Mouse (Mus musculus) cerebellum, postnatal 10 days (tissue): ENCODE data around the gene Nos3.

Experiments
- DNase-seq, 2 experiments: peaks; one replicate each; pipeline ENCODE4 v3.0.0; 2021; ENCODE audit warnings: mixed read lengths in 2 of 2

The Nos3 gene

GRCm38 (mm10) chr5:24346313-24346712 lies 18.3 kb upstream of the Nos3 start:
- DNase-seq, result no peak

GRCm38 (mm10) chr5:24347186-24347875 lies 17.3 kb upstream of the Nos3 start:
- DNase-seq, result no peak

DNA sequence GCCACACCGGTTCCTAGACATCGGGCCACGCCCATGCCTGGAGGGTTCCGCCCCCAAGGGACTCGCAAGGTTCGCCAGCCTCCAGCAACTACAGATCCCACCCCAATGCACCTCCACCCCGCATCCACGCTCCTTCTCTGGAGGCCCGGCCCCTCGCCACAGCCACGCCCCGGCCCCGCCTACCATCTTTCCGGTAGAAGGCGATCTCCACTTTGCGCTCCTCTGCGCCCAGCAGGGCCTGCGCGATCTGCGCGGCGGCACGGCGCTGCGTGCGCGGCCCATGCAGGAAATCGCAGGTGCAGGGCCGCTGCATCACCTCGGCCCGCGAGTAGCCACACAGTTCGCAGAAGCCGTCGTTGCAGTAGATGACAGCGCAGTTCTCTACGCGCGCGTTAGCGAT lies 16.5 kb upstream of the Nos3 start:
- DNase-seq, result peak; percentile 80 to 85

GRCm38 (mm10) chr5:24348546-24348945 lies 16.1 kb upstream of the Nos3 start:
- DNase-seq, result peak; percentile 52 to 58

- DNase-seq, result peak in 1 of 2 experiments; percentile 51
These were observed 14.5 kb upstream of the Nos3 start for GRCm38 (mm10) chr5:24350073-24350472.

DNA sequence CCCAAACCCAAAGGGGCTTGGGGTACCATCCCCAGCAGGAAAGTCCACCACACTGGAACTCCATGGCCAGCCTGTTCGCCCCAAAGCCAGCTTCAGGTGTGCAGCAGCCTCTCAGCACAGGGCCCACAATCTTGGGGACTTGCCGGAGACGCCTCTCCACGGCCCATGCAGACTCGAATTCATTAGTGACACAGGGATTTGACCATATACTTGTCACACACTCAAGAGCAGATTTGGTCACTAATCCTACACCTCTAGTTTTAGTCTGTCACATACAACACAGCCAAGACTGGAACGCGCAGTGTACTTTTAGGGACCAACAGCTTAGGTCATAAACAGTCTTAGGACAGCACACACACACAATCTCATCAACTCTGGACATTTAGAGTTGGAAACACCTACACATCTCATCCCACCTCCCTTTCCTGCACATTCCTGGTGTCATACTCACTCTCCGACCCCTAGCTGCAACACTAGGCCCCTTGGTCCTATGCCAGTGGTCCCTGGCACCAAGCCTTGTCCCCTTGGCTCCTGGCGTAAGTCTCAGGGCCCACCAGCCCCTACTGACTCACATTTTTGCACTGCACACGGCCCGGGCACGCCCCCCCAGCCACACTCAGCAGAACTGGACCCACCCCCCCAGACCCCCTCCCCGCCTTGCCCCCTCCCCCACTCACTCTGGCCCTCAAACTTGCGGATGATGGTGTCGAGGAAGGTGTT lies 13.9 kb upstream of the Nos3 start:
- peak; percentile 65 to 70 for DNase-seq

DNA sequence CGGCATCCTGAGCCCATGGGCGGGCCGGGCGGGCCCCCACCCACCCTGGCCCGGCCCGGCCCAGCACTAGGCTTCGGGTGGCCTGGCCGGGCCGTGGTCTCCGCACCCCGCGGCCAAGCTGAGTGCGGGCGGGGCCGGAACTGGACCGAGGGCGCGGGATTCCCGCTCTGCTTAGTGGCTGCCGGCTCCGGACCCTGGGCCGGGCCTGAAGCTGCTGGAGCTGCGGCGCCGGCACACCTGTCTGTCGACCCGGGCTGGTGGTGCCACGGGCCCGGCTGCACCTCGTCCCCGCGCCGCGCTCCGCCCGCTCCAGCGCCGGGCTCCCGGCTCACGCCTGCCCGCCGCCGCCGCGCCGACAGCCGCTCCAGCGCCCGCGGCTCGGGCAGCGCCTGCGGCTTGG lies 13.3 kb upstream of the Nos3 start, which contains the start of gene Kcnh2:
Kcnh2 (minus strand) TSS at position 327 of the 400 bp plus-strand sequence.
- no peak for DNase-seq

- DNase-seq, result peak; percentile 93 to 96
These were observed 12.9 kb upstream of the Nos3 start for GRCm38 (mm10) chr5:24351701-24352171.

DNA sequence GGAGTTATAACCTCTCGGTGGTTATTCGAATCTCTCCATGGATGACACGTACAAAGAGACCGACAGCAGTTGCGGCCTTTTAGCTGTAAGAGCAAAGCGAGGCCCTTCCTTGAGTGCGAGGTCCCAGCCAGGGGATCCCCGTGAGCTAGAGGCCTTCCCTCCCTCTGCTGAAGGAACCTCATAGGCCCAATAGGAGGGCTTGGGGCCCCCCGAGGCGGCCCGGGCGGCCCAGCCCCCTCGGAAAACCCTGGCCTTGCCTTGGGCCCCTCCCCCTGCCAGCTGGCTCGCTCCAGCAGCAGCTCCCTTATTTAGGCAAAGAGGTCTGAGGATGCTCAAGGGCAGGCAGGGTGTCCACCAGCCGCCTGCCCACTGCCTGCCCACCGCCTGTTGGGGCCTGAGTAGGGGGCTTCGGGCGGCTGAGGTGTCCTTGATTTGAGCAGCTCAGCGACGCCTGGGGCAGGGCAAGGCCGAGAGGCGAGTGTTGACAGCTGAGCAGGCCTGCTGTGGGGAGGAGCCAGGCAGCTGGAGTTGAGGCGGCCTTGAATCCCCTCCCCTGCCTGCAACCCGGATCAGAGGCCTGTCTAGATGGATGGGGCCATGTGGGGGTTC lies 12.3 kb upstream of the Nos3 start:
- DNase-seq, result peak; percentile 59

DNA sequence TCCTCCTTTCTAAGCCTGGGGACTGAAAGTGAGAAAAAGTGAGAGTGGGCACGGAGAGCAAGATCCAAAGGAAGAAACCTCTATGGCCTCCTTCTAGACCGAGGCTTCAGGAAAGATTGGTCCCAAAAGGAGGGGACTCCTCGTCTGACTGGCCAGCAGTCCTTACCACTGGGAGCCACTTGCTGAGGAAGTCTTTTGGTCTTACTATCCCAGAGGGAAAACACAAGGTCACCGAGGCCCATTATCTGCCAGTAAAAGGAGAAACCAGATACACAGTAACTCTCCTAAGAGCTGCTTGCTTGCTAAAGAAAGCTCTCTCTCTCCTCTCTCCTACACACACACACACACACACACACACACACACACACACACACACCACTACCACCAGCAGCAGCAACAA lies 11.3 kb upstream of the Nos3 start:
- DNase-seq, result no peak

- DNase-seq, result no peak
These were observed 7.8 kb upstream of the Nos3 start for GRCm38 (mm10) chr5:24356764-24357163.

- DNase-seq, result peak in 1 of 2 experiments; percentile 56
These were observed 7.1 kb upstream of the Nos3 start for GRCm38 (mm10) chr5:24357461-24357860.

DNA sequence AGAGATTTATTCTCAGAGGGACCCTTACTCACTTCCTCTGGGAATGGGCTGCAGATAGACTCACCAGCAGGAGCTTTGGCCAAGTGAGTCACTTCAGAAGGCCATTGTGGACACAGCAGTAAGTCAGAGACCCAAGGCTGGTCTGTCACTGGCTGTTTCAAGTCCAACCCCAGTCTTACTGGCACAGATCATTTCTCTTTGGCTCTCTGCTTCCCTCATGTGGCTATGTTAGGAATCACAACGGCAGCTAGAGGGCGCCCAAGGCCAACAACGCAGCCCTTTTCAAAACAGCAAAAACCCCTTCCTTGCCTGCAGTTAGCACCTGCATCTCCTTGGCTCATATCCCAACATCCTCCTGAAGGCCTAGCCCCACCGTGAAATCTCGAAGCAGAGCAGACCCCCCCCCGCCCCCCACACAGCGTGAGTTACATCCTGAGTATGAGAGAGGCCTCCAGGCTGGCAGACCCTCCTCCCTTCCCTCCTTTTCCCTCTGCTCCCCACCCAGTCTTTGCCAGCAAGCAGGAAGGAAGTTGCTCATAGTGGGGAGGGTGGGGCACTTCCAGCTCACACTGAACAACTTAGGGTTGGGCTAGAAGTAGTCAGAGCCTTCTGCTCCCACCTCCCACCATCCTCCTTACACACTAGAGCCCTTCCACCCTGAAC lies 3.7 kb upstream of the Nos3 start:
- peak; percentile 92 to 95 for DNase-seq

DNA sequence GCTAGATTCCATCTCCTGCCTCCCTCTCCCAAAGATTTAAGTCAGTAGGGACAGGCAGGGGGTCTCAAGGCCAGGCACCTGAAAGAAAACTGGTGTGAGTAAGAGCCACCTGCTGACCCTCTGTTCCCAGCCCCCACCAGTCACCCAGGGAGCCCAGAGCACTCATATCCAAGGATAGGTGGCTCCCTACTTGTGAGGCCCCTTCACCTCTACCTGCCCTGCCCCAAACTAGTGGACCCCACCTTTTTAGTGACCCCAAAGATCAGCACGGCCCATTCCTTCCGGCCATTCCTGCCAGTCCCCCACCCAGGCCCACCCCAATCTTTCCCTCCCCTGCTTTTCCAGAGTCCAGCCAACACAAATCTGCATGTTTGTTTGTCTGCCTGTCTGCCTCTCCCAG lies 1.1 kb upstream of the Nos3 start:
- DNase-seq, result no peak

GRCm38 (mm10) chr5:24364061-24364460 lies 549 bp upstream of the Nos3 start:
- no peak for DNase-seq

DNA sequence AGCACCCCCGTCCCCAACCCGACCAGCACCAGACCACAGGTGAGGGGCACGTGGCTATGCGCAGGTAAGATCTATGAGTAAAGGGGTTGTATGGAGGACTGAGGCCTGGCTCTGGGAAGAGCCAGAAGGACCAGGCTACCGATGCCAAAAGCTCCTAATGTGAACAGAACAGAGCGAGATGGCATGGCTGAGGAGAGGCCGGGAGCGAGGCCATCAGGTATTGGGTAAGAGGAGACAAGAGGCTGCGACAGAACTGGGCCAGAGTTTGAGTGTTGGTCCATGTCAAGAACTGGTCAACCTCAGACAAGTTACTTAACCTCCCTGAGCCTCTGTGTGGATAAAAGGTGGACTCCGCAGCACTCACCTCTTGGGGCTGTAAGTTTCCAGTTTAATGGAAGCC lies 353 bp downstream of the Nos3 start:
- no peak for DNase-seq

- DNase-seq, result no peak
These were observed 918 bp downstream of the Nos3 start for GRCm38 (mm10) chr5:24365528-24365927.

GRCm38 (mm10) chr5:24366426-24366825 lies 1.8 kb downstream of the Nos3 start:
- no peak for DNase-seq

DNA sequence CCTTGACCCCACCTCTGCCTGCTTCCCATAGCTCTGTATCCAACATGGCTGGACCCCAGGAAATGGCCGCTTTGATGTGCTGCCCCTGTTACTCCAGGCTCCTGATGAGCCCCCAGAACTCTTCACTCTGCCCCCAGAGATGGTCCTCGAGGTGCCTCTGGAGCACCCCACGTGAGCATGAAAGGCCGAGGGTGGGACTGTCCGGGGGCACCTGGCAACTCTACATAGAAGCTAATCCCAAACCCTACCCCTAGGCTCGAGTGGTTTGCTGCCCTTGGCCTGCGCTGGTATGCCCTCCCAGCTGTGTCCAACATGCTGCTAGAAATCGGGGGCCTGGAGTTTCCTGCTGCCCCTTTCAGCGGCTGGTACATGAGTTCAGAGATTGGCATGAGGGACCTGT lies 5.2 kb downstream of the Nos3 start:
- DNase-seq, result no peak

GRCm38 (mm10) chr5:24373807-24374206 lies 9.2 kb downstream of the Nos3 start:
- no peak for DNase-seq

GRCm38 (mm10) chr5:24374216-24374615 lies 9.6 kb downstream of the Nos3 start:
- no peak for DNase-seq

DNA sequence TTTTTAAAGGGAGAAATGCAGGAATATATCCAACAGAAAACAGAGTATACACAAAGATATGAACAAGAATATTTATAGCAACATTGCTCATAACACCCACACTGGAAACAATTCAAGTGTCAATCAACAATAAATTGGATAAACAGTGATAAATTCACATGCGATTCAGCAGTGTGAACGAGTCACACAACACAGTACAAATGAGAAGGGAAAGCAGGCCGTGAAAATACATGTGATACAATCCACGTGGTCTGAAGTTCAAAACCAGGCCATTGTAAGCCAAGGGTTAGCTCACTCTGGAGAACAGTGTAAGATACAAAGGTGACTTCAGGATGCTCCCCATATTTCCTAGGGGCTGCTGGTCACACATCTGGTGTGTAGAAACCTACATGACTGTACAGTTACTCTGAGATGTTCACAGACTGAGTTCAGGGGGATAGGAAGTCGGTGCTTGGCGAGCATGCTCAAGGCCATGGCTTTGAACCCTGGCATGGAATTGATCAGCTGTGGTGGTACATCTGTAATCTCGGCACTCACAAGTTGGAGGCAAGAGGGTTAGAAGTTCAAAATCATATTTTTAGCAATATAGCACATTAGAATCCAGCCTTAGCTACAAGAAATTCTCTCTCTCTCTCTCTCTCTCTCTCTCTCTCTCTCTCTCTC lies 10.2 kb downstream of the Nos3 start:
- DNase-seq, result no peak

DNA sequence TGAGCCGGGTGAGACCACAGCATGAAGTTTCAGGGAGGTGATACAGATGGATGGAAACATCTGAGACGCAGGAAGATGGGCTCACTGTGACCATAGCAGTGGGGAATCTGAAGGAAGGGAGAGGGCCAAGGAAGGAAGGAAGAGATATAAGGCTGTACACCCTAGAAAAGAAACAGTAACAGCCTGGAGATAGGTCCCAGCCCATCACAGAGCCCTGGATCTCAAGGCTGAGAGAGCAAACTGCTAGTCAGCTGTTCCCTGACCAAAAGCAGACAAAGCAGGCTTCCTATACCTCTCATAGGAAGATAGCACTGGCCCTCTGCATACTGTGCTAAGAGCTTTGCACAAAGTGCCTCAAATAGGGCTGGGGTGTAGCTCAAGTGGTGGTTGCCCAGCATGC lies 14.1 kb downstream of the Nos3 start:
- no peak for DNase-seq
